Mouse (Mus musculus): Measurements from ENCODE around the gene Sav1.

DNA sequence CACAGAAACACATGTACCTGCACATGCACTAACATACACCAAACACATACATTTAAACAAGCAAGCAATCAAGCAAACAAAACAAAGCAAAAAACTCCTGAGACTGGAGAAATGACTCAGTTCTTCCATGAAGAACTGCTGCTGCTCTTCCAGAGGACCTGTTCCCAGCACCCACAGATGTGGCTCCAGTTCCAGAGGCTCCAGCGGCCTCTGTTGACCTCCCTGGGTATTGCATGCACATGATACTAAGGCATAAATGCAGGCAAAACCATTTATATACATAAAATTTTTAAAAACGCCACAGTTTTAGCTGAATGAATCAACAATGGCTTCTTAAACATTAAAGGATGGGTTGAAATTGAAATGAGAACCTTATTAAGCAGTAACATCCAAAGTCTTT is 47.5 kb downstream of the Sav1 start:
- TF ChIP-seq POLR2A (IDR thresholded peaks at IDR 0.05; ENCODE audit: borderline replicate concordance, low read depth, low read length), result no peak
- TF ChIP-seq CTCF (IDR thresholded peaks at IDR 0.05; ENCODE audit: low read depth, low read length), result no peak

Measured in bone marrow macrophage, adult 2 months (primary cell).